Mouse (Mus musculus): Measurements from ENCODE around the gene Man1c1. TPM values are rescaled to one million over a fixed set of nuclear protein-coding genes. Genes with fewer than 3 reads are reported as not detected.

Man1c1 gene
- total and polyA plus RNA-seq, 3 experiments, result 13.3 to 28.2 (median 17.0) TPM

- no peak for DNase-seq
These were observed 29.1 kb downstream of the Man1c1 start for GRCm38 (mm10) chr4:134674970-134675369.

DNA sequence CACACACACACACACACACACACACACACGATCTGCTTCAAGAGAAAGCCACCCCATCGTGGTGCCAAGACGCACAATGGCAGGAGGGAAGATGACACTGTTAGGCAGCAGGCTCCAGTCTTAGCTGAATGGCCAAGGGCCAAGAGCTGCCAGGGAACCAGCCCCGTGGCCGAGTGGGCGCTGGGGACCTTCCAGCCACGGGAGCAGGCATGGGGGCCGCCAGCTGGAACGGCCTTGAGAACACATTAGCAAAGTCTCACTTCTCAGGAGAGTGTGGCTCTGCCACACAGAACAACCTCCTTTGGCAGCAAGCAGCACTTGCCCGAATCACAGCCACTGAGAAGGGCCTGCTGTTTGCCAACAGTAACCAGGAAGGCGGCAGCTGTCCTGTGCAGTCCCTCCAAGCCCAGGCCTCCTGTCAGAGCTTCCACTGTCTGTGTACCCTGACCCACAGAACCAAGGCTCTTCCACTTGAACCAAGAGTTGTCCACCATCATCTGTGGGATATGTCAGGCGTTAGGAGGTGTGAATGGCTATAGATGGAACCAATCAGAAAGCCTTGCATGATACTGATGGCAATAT lies 30.1 kb downstream of the Man1c1 start:
- DNase-seq, result no peak

DNA sequence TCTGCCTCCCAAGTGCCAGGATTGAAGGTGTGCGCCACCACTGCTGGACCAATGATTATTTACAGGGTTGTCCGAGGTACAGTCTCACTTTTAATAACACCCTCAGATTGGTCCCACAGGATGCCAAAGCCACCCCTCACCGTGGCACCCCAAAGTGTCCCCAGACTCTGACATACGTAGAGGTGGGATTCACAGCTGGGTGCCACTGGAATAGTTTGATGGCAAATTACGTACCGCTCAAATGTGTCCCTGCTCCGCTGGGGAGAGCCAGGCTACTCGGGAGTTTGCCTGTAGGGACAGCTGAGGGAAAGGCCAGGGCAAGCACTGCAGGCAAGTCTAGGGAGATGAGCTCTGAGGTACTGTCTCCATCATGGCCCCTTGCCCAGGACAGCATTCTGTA lies 30.9 kb downstream of the Man1c1 start:
- DNase-seq, result no peak

- DNase-seq, result no peak
These were observed 31.8 kb downstream of the Man1c1 start for GRCm38 (mm10) chr4:134672326-134672725.

- DNase-seq, result no peak
These were observed 32.4 kb downstream of the Man1c1 start for GRCm38 (mm10) chr4:134671660-134672173.

DNA sequence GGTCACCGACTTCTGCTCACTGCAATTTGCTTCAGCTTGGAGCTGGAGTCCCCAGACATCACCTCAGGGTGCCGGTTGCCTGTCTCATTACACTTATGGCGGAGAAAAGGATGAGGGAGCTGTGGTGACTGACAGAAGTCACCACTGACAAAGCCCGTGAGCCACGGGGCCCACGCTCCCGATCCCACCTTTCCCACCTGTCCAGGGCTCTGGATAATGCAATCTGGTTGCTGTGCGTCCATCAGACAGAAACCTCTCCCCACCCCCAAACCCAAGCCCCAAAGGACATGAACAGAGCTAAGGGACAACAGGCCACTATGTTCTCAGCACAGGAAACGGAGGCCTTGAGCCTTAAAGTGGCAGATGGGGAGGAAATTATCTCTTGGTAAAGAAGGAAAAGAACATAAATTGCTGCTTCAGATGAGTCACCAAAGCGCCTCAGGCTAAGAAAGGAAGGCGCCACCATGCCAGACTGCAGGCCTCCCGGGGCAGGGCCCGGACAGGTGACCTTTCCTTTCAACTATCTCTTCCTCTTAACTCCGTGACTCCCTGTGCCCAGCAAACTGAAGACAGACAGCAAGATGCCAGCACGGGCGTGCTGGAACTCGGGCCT lies 34.2 kb downstream of the Man1c1 start:
- DNase-seq, result peak; percentile 65

DNA sequence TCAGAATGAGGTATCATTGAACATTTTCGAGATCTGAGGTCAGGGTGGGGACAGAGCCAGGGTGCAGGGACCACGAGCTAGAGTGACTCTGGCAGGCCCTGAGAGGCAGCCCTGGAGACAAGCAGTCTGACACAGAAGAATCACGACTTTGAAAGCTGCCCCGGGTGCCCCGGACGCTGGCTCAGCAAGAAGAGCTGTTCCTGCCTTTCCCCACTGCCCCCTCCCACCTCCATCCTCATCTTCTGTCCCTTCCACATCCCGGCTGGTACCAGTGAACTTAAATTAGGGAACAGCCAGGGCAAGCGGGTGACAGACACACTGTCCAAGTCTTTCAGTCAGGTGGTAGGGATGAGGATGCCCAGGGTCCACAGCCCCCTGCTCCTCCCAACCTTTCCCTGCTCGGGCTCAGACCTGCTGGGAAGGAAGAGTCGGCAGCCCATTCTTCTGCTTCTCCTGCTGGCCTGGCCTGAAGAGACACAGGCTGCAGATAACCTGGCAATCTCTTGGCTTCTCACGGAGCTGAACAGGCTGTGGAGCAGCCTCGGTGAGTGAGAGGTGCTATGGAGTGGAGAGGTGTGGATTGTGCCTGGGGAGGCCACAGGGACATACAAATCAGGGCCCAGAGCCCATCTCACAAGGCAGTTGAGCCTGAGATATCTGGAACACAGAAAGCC lies 35.6 kb downstream of the Man1c1 start:
- no peak for DNase-seq

DNA sequence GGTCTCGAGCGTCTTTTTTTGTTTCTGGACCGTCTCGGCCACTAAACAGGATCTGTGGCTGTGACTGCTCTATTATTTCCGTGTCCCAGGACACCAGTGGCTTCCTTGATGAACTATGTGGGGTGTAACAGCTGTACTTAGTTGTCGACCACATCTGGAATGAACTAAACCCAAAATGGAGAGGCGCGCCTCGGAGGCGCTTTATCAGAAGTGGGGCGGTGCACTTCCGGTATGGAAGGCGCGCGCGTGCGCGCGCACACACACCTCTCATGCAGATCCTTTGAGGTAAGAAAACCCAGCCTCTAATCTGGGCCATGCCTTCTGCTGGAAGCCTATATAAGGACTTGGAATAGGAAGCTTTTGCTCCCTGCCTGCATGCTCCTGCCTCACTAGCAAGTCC lies 37.7 kb downstream of the Man1c1 start:
- no peak for DNase-seq

- DNase-seq, result peak; percentile 83
These were observed 41.0 kb downstream of the Man1c1 start for GRCm38 (mm10) chr4:134663052-134663451.

DNA sequence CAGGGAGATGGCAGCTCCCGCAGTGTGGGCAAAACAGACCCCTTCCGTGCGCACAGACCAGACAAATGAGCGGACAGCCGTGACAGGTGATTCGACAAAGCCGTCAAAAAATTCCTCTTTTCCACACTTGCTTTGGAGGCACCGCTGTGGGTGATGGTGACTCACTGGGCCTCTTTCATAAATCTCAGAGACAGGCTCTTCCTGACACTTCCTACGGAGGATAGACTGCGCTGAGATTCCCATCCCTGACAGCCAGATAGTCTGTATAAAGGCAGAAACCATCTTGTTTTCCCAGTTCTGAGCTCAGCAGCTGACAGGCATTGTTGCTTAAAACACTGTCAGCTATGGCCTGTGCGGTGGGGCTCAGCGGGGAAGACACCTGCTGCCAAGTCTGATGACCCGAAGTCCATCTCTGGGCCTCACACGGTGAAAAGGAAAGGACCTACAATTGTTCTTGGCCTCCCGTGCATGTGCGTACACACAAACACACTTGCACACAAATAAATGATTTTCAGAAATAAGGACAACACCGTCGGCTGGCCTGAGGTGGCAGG lies 43.4 kb downstream of the Man1c1 start:
- peak; percentile 42 for DNase-seq

DNA sequence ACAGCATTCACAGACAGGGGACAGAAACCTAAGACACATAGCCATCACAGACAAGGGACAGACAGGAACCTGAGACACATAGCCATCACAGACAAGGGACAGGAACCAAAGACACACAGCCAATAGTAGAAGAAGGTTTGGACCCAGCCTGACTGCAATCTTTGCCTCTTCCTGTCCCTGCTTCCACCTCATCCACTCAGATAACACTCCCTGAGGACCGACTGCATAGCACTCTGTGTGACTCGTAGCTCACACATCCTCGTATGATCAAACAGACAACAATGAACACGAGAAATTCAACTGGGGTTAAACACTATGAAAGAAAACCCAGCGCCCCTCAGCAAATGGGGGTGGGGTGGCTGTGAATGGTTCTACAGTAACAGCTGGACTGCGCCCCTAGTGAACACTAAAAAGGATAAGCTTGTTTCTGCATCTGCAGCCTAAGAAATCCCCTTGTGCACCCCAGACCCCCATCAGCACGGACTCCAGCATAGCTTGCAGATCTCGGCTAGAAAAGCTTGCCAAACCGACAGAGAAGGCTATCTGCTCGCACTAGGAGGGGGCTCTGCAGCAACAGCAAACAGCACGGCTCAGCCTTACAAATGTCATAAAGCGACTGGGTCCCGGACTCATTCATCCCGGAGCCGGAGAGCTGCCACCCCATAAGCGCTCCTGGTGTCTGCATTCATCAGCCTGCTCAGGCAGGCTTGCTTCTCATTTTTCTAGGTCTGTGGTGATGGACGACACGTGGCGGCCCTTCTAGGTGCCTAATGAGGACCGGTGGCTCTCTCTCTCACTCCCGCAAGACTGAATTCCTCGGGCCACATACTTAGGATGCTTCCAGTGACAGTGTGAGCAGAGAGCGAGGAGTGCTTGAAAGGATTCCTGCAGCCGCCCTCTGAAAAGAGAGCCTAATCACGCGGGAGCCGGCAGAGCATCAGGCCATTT lies 44.5 kb downstream of the Man1c1 start:
- DNase-seq, result no peak

DNA sequence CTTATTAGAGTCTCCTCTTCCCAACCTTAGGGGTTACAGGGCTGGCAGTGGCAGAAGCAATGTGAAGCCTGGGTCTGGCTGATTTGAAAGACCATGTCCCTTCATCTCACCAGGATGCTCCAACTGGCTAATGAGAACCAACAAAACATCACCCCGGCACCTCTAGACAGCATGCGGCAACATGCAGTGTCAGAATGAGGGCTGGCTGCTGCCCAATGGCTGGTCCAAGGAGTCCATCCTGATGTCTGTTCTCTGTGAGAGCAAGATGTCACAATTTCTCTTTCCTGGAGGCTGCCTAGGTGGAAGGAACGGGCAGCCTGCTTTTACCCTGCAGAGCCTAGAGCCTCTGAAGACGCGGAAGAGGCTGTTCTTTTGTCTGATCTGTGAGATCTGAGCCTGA lies 46.6 kb downstream of the Man1c1 start:
- DNase-seq, result no peak

DNA sequence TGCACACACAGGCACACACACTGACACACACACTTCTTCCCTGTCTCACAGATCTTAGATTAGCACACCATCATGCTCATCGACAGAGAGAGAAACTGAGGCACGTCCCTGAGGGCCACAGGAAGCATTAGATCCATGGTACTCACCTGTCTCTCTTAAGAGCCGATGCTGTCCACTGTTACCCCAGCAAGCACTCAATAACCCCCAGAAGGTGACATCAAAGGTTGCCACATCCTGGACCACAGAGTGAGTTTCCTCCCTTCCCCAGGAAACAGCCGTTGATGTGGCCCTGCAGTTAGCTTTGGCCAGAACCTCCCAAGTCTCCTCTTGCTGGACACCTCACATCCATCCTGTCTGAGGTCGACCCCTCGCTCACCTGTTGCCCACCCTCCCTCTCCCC lies 49.7 kb downstream of the Man1c1 start:
- DNase-seq, result no peak

GRCm38 (mm10) chr4:134652720-134653119 lies 51.4 kb downstream of the Man1c1 start:
- no peak for DNase-seq

- DNase-seq, result no peak
These were observed 51.9 kb downstream of the Man1c1 start for GRCm38 (mm10) chr4:134652151-134652550.

- peak; percentile 40 for DNase-seq
These were observed 52.7 kb downstream of the Man1c1 start for GRCm38 (mm10) chr4:134651358-134651757.

DNA sequence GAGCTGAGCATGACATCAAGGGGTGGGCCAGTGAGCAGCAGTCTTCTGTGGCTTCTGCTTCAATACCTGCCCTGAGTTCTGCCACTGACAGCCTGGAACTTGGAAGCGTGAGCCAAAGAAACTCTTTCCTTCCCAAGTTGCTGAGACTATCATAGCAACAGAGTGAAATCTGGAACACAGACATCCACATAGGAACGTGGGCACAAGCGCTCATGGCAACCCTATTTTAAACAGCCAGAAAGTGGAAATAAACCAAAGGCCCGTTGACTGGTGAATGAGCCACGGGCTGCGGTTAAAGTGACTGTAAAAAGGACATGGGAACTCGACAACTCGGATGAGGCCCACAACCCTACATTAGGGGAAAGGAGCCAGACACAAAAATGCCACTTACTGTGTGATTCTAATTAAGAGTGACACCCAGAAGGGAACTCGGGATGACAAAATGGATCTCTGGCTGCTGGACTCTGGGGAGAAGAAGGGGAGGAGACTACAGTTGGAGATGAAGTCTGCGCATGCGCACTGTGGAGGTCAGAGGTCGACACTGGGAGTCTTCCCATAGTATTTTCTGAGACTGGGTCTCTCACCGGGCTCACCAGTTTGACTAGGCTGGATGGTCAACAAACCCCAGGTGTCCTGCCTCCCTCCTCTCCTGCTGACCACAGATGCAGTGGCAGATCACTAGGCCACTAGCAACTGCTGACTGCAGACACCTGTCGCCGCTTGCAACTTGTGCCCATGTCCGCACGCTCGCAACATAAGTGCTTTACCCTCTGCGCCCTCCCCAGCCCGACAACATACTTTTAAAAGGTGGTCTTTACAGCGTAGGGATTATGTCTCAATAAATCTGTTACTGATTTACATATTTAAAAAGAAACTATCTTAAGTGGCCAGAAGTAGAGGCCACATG lies 58.8 kb downstream of the Man1c1 start:
- no peak for DNase-seq

DNA sequence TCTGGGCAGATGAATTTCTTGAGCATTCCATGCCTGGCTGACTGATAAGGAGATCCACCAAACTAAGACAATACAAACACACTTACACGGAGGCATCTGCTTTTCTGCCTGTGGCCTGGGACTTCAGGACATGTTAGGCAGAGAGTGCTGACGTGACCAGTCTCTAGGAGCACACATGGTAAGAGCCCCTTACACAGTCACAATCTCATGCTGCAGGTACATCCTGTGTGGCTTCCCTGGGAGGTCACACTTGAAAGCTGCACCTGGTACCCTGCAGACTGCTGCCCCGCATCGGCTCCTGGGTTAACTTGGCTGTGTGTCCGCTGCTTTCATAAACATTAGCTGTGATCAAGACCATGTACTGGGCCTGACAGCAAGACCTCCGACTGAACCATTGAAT lies 59.7 kb downstream of the Man1c1 start:
- no peak for DNase-seq

- no peak for DNase-seq
These were observed 62.2 kb downstream of the Man1c1 start for GRCm38 (mm10) chr4:134641711-134642516.

DNA sequence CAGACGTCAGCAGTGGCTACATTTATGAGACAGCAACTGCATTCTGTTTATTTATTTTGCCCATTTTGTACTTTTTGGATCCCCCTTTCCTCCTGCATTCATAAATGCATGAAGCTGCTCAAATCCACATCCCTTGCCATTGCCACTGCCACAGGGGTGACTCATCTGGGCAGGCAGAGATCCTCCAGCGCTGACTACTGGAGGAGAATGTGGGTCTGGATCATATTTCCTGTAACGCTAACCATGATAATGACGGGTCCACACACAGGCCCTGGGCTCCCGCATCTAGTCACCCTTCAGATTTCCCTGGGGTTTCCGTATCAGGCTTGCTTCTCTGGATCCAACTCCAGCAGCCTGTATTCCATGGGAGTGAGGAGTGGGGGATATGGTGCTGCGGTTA lies 64.8 kb downstream of the Man1c1 start:
- peak; percentile 38 for DNase-seq

Data from adrenal gland, adult 2 months (tissue).